Mouse (Mus musculus): ENCODE measurements at regions not wholly inside any gene's neighbourhood (a gene's known extent, or its start where the extent isn't known, plus 50 kb on each side); places are given as distances from the start of the nearest gene placed in this dataset.
A peak's percentile ranks its signal among the peaks of the same experiment; 100 is the strongest.

- Histone ChIP-seq H3K27me3 (ENCODE audit: insufficient read depth, poor library complexity, severe bottlenecking) (no peaks in the 10 kb centered on the region), H3K4me3 (no peak overlapping the region), H3K4me1 (no peaks in the 10 kb centered on the region; the same call in 1 of the 2 replicates), H3K27ac (no peak overlapping the region), H3K9me3 (no peaks in the 10 kb centered on the region; the same call in 1 of the 2 replicates), H3K36me3 (no peaks in the 10 kb centered on the region)
- no peak for DNase-seq (ENCODE audit: low spot score)
Measured at GRCm38 (mm10) chr5:106139109-106139508, 262.7 kb downstream of the Zfp326 start.

GRCm38 (mm10) chr5:106122928-106123327, 246.6 kb downstream of the Zfp326 start:
- H3K9me3 ChIP-seq: no peaks in the 10 kb centered on the region
- H3K27me3 ChIP-seq (ENCODE audit: insufficient read depth, poor library complexity, severe bottlenecking): no peaks in the 10 kb centered on the region
- no peak overlapping the region for H3K4me3 ChIP-seq
- H3K27ac ChIP-seq: no peak overlapping the region
- WGBS: 65% methylated on average over 3 of the region's 3 CpGs
- no peak for DNase-seq (ENCODE audit: low spot score)
- H3K36me3 ChIP-seq: no peaks in the 10 kb centered on the region
- peaks cover 17% of the 10 kb centered on the region for H3K4me1 ChIP-seq

- no peak for DNase-seq (ENCODE audit: low spot score)
- Histone ChIP-seq H3K4me1 (peaks cover 17% of the 10 kb centered on the region), H3K27ac (peak overlapping the region; percentile 62; the same call in 1 of the 2 replicates), H3K36me3 (no peaks in the 10 kb centered on the region), H3K9me3 (no peaks in the 10 kb centered on the region), H3K4me3 (no peak overlapping the region), H3K27me3 (ENCODE audit: insufficient read depth, poor library complexity, severe bottlenecking) (no peaks in the 10 kb centered on the region)
- 15% methylated on average over 1 of the region's 1 CpGs for WGBS
Measured at GRCm38 (mm10) chr5:106119584-106119983, 243.2 kb downstream of the Zfp326 start.

GRCm38 (mm10) chr5:106113186-106113585, 236.8 kb downstream of the Zfp326 start:
- H3K4me1 ChIP-seq: peaks cover 11% of the 10 kb centered on the region; the same call in 1 of the 2 replicates
- no peaks in the 10 kb centered on the region for H3K9me3 ChIP-seq
- no peaks in the 10 kb centered on the region for H3K36me3 ChIP-seq
- 74% methylated on average over 3 of the region's 3 CpGs for WGBS
- DNase-seq (ENCODE audit: low spot score): no peak
- H3K27me3 ChIP-seq (ENCODE audit: insufficient read depth, poor library complexity, severe bottlenecking): no peaks in the 10 kb centered on the region
- no peak overlapping the region for H3K27ac ChIP-seq
- H3K4me3 ChIP-seq: no peak overlapping the region

GRCm38 (mm10) chr5:106108474-106108971, 232.2 kb downstream of the Zfp326 start:
- H3K36me3 ChIP-seq: no peaks in the 10 kb centered on the region
- DNase-seq (ENCODE audit: low spot score): no peak

GRCm38 (mm10) chr5:106102255-106102654, 225.9 kb downstream of the Zfp326 start:
- Histone ChIP-seq H3K4me3 (no peak overlapping the region), H3K27ac (no peak overlapping the region), H3K27me3 (ENCODE audit: insufficient read depth, poor library complexity, severe bottlenecking) (no peaks in the 10 kb centered on the region), H3K4me1 (peaks cover 20% of the 10 kb centered on the region), H3K9me3 (no peaks in the 10 kb centered on the region), H3K36me3 (no peaks in the 10 kb centered on the region)
- WGBS: 77% methylated on average over 4 of the region's 4 CpGs
- no peak for DNase-seq (ENCODE audit: low spot score)

More at GRCm38 (mm10) chr5:106108474-106108971, 232.2 kb downstream of the Zfp326 start:
- no peak overlapping the region for H3K27ac ChIP-seq
- no peaks in the 10 kb centered on the region for H3K9me3 ChIP-seq
- peaks cover 11% of the 10 kb centered on the region; the same call in 1 of the 2 replicates for H3K4me1 ChIP-seq
- no peak overlapping the region for H3K4me3 ChIP-seq
- no peaks in the 10 kb centered on the region for H3K27me3 ChIP-seq (ENCODE audit: insufficient read depth, poor library complexity, severe bottlenecking)
- 62% methylated on average over 8 of the region's 8 CpGs for WGBS

- Histone ChIP-seq H3K27ac (no peak overlapping the region), H3K36me3 (no peaks in the 10 kb centered on the region), H3K27me3 (ENCODE audit: insufficient read depth, poor library complexity, severe bottlenecking) (no peaks in the 10 kb centered on the region), H3K4me1 (peaks cover 20% of the 10 kb centered on the region), H3K4me3 (no peak overlapping the region), H3K9me3 (no peaks in the 10 kb centered on the region)
- no peak for DNase-seq (ENCODE audit: low spot score)
- 67% methylated on average over 8 of the region's 8 CpGs for WGBS
Measured at GRCm38 (mm10) chr5:106098887-106099286, 222.5 kb downstream of the Zfp326 start.

GRCm38 (mm10) chr5:106089332-106089731, 213.0 kb downstream of the Zfp326 start:
- H3K4me1 ChIP-seq: no peaks in the 10 kb centered on the region
- H3K4me3 ChIP-seq: no peak overlapping the region
- H3K27ac ChIP-seq: no peak overlapping the region
- no peak for DNase-seq (ENCODE audit: low spot score)
- H3K27me3 ChIP-seq (ENCODE audit: insufficient read depth, poor library complexity, severe bottlenecking): no peaks in the 10 kb centered on the region
- 0 out of 2 replicates have a peak, but pooled peaks cover 3% of the 10 kb centered on the region for H3K9me3 ChIP-seq
- 73% methylated on average over 7 of the region's 7 CpGs for WGBS
- no peaks in the 10 kb centered on the region for H3K36me3 ChIP-seq

- no peaks in the 10 kb centered on the region for H3K4me1 ChIP-seq
- H3K36me3 ChIP-seq: no peaks in the 10 kb centered on the region
- H3K27me3 ChIP-seq (ENCODE audit: insufficient read depth, poor library complexity, severe bottlenecking): no peaks in the 10 kb centered on the region
- no peak for DNase-seq (ENCODE audit: low spot score)
- H3K27ac ChIP-seq: no peak overlapping the region
- WGBS: 76% methylated on average over 5 of the region's 5 CpGs
- 0 out of 2 replicates have a peak, but pooled peaks cover 3% of the 10 kb centered on the region for H3K9me3 ChIP-seq
- H3K4me3 ChIP-seq: no peak overlapping the region
Measured at GRCm38 (mm10) chr5:106088478-106089185, 212.3 kb downstream of the Zfp326 start.

- Histone ChIP-seq H3K9me3 (0 out of 2 replicates have a peak, but pooled peaks cover 3% of the 10 kb centered on the region), H3K27ac (no peak overlapping the region), H3K4me3 (no peak overlapping the region), H3K36me3 (no peaks in the 10 kb centered on the region), H3K4me1 (no peaks in the 10 kb centered on the region), H3K27me3 (ENCODE audit: insufficient read depth, poor library complexity, severe bottlenecking) (no peaks in the 10 kb centered on the region)
- DNase-seq (ENCODE audit: low spot score): peak; percentile 54
- 78% methylated on average over 4 of the region's 4 CpGs for WGBS
Measured at GRCm38 (mm10) chr5:106083786-106084185, 207.4 kb downstream of the Zfp326 start.

- Histone ChIP-seq H3K36me3 (no peaks in the 10 kb centered on the region), H3K4me3 (no peak overlapping the region), H3K27me3 (ENCODE audit: insufficient read depth, poor library complexity, severe bottlenecking) (no peaks in the 10 kb centered on the region), H3K4me1 (no peaks in the 10 kb centered on the region), H3K27ac (no peak overlapping the region), H3K9me3 (0 out of 2 replicates have a peak, but pooled peaks cover 3% of the 10 kb centered on the region)
- DNase-seq (ENCODE audit: low spot score): peak; percentile 67
- WGBS: 59% methylated on average over 7 of the region's 7 CpGs
Measured at GRCm38 (mm10) chr5:106082891-106083290, 206.5 kb downstream of the Zfp326 start.

- H3K9me3 ChIP-seq: 0 out of 2 replicates have a peak, but pooled peaks cover 3% of the 10 kb centered on the region
- no peaks in the 10 kb centered on the region for H3K27me3 ChIP-seq (ENCODE audit: insufficient read depth, poor library complexity, severe bottlenecking)
- no peak for DNase-seq (ENCODE audit: low spot score)
- H3K4me3 ChIP-seq: no peak overlapping the region
- H3K36me3 ChIP-seq: no peaks in the 10 kb centered on the region
- H3K27ac ChIP-seq: no peak overlapping the region
- no peaks in the 10 kb centered on the region for H3K4me1 ChIP-seq
- WGBS: 81% methylated on average over 9 of the region's 9 CpGs
Measured at GRCm38 (mm10) chr5:106067124-106067551, 190.8 kb downstream of the Zfp326 start.

- Histone ChIP-seq H3K36me3 (no peaks in the 10 kb centered on the region), H3K27me3 (ENCODE audit: insufficient read depth, poor library complexity, severe bottlenecking) (no peaks in the 10 kb centered on the region), H3K4me1 (no peaks in the 10 kb centered on the region), H3K27ac (no peak overlapping the region), H3K9me3 (0 out of 2 replicates have a peak, but pooled peaks cover 3% of the 10 kb centered on the region), H3K4me3 (no peak overlapping the region)
- no peak for DNase-seq (ENCODE audit: low spot score)
Measured at GRCm38 (mm10) chr5:106066706-106067105, 190.3 kb downstream of the Zfp326 start.
